Mouse (Mus musculus) limb, embryonic 11.5 days (tissue): ENCODE measurements at regions not wholly inside any gene's neighbourhood (a gene's known extent, or its start where the extent isn't known, plus 50 kb on each side); places are given as distances from the start of the nearest gene placed in this dataset.
"Not testable (repeated sequence)": the region's sequence is repeated elsewhere in the genome, so short reads cannot be mapped to it uniquely, and the experiment has no call there.

Experiments
- ATAC-seq: fragments of 200-750 bp; cut with Nextera tagmentation; 2 replicates; pipeline ENCODE4 v1.8.0; 2017; ENCODE audit warnings: low read depth; ENCODE audit not compliant: insufficient number of reproducible peaks, low FRiP score, low TSS enrichment
- DNase-seq: peaks from one replicate; pipeline ENCODE4 v3.0.0-alpha.2; 2015; ENCODE audit warnings: low spot score
- H3K27ac ChIP-seq: fragments of 300-500 bp; sonication (generic); replicated peaks from 2 replicates; pipeline ENCODE4 v1.5.1; 2014; ENCODE audit warnings: low read depth, mild to moderate bottlenecking, low read length
- H3K27me3 ChIP-seq: fragments of 300-500 bp; sonication (generic); 2 replicates; pipeline ENCODE4 v1.6.1; 2014; ENCODE audit warnings: mild to moderate bottlenecking, low read length, mixed read lengths; ENCODE audit not compliant: control insufficient read depth, insufficient read depth
- H3K36me3 ChIP-seq: fragments of 300-500 bp; sonication (generic); 2 replicates; pipeline ENCODE4 v1.6.1; 2014; ENCODE audit warnings: mild to moderate bottlenecking, low read length, moderate library complexity, mixed read lengths; ENCODE audit not compliant: control insufficient read depth, insufficient read depth
- H3K4me1 ChIP-seq: fragments of 300-500 bp; sonication (generic); 2 replicates; pipeline ENCODE4 v1.6.1; 2014; ENCODE audit warnings: low read length, mixed read lengths; ENCODE audit not compliant: control insufficient read depth, insufficient read depth
- H3K4me2 ChIP-seq: fragments of 300-500 bp; sonication (generic); 2 replicates; pipeline ENCODE4 v1.6.1; 2014; ENCODE audit warnings: low read depth, mild to moderate bottlenecking, moderate library complexity; ENCODE audit not compliant: severe bottlenecking
- H3K4me3 ChIP-seq: fragments of 300-500 bp; sonication (generic); 2 replicates; pipeline ENCODE4 v1.5.1; 2014; ENCODE audit warnings: low read depth, low read length
- H3K9ac ChIP-seq: fragments of 300-500 bp; sonication (generic); 2 replicates; pipeline ENCODE4 v1.6.1; 2014; ENCODE audit warnings: mild to moderate bottlenecking, low read length
- H3K9me3 ChIP-seq: fragments of 300-500 bp; sonication (generic); 2 replicates; pipeline ENCODE4 v1.6.1; 2016; ENCODE audit warnings: low read length; ENCODE audit not compliant: control insufficient read depth
- WGBS: fragments of 180-500 bp; shearing (Covaris S2); extraction: QIAGEN DNeasy Blood & Tissue Kit; methylation state at CpG from one replicate; pipeline ENCODE4 v1.1.7; 2014; 5-methylcytosine and 5-hydroxymethylcytosine counted together

DNA sequence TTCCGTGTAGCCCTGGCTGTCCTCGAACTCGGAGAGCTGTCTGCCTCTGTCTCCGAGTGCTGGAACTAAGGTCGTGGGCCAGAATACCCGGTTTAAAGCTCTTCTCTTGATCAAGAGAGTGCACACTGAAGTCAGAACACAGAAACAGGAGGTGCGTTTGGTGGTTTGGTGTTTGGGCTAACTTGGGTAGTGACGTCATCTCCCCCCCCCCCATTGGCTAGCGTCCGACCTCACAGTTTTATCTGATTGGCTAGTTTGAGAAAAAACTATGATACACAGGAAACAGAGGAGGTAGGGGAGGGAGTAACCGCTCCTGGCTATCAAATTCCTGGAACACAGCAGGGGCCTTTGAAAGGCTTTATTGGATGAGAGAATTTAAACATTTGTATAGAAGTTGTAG lies 60.2 kb upstream of the Pim1 start:
- H3K9me3 ChIP-seq: no peaks in the 10 kb centered on the region
- H3K4me1 ChIP-seq: peaks cover 5% of the 10 kb centered on the region; the same call in 1 of the 2 replicates
- no peak overlapping the region for H3K27ac ChIP-seq
- no peak overlapping the region for H3K4me3 ChIP-seq
- H3K9ac ChIP-seq: no peak overlapping the region
- H3K27me3 ChIP-seq: no peaks in the 10 kb centered on the region
- no peak overlapping the region for H3K4me2 ChIP-seq
- no peak for ATAC-seq
- no peaks in the 10 kb centered on the region for H3K36me3 ChIP-seq
- no peak for DNase-seq
- 83% methylated on average over 11 of the region's 11 CpGs for WGBS

DNA sequence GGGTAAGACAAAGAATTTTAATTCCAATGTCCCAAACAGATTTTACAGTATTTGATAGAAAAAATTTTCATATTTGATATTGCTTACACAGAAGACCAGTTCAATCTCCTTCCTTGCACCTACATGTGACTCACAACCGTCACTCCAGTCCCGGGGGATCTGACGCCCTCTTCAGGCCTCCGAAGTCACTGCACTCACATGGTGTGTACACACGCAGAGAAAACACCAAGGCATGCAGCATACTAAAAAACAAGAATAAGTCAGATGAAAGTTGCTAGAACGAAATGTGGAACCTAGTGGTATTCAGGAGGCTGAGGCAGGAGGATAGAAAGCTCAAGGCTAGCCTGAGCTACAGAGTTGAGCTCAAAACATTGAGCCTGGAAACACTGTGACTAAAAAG lies 59.7 kb upstream of the Pim1 start:
- Histone ChIP-seq H3K4me3 (no peak overlapping the region), H3K27ac (no peak overlapping the region), H3K9ac (no peak overlapping the region), H3K4me2 (no peak overlapping the region), H3K4me1 (peaks cover 5% of the 10 kb centered on the region; the same call in 1 of the 2 replicates), H3K9me3 (no peaks in the 10 kb centered on the region), H3K36me3 (no peaks in the 10 kb centered on the region), H3K27me3 (no peaks in the 10 kb centered on the region)
- 96% methylated on average over 6 of the region's 6 CpGs for WGBS
- ATAC-seq (no peak), DNase-seq (no peak)

DNA sequence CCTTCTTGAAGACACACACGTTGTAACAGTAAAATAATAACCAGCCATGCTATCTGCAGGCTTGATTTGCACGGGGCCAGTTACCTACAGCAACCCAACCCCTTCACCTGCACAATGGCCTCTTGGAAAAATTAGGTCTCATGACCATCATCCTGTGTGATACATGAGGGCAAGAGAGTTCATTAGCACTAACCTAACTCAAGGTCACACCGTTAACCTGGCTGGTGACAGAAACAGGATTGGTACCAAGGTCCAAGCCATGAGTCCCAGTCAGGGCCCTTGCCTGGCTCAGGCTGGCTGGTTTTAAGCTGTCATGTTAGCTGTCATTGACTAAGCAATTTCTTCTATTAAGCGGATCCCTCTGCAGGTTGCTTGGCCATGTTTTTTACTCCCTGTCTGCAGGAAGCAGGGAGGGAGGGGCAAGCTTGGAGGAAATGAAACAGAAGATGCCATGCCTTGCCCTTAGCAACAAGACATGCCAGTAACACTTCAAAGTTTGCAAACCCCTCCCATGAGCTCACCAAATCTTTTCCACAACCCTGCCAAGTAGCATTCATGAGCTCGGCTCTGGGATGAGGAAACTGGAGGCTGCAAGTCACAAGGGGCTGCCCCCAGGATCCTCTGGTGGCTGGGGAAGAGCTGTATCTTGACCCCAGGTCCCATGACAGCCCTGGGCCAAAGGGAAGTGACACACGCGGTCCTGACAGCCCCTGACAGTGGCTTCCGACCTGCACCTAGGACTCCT lies 58.8 kb upstream of the Pim1 start:
- Histone ChIP-seq H3K9ac (no peak overlapping the region), H3K27me3 (no peaks in the 10 kb centered on the region), H3K4me2 (no peak overlapping the region), H3K4me1 (peaks cover 6% of the 10 kb centered on the region; the same call in 1 of the 2 replicates), H3K9me3 (no peaks in the 10 kb centered on the region), H3K36me3 (no peaks in the 10 kb centered on the region), H3K4me3 (no peak overlapping the region), H3K27ac (no peak overlapping the region)
- no peak for DNase-seq
- 70% methylated on average over 8 of the region's 8 CpGs for WGBS
- ATAC-seq: no peak

DNA sequence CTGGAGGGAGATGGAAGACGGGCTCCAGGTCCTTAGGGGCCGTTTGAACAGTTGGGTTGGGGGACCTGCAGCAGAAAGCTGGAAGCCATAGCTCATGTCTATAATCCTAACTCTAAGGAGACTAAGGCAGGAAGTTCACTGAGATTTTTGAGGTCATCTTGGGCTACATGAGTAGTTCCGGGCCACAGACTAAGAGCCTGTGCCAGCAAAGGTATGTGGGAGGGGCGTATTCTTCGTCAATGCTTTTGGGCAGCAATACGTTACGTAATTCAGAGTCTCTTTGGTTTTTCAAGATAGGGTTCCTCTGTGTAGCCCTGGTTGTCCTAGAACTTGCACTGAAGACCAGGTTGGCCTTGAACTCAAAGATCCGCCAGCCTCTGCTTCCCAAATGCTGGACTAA lies 57.9 kb upstream of the Pim1 start:
- peaks cover 8% of the 10 kb centered on the region; the same call in 1 of the 2 replicates for H3K4me1 ChIP-seq
- H3K36me3 ChIP-seq: no peaks in the 10 kb centered on the region
- no peaks in the 10 kb centered on the region for H3K9me3 ChIP-seq
- no peak overlapping the region for H3K4me3 ChIP-seq
- ATAC-seq (no peak), DNase-seq (no peak)
- WGBS: 95% methylated on average over 8 of the region's 8 CpGs
- H3K27ac ChIP-seq: no peak overlapping the region
- no peak overlapping the region for H3K4me2 ChIP-seq
- no peaks in the 10 kb centered on the region for H3K27me3 ChIP-seq
- no peak overlapping the region for H3K9ac ChIP-seq

DNA sequence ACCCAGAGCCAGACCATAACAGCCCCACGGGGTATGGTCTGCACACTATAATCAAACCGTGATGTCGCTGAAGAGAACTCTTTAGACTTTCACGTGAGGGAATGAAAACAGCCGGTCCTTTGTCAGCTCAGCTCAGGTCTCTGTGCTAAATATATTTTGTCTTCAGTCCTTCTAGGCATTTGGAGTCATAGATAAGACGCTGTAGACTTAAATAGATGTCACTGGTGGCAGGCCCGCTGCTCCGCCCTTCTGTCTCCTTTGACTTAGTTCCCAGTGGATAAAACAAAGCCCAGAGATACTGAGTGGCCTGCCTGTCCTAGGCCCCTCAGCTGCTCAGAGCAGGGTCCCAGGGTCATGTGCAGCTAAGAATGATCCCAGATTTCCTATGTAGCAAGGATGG lies 57.2 kb upstream of the Pim1 start:
- 77% methylated on average over 8 of the region's 8 CpGs for WGBS
- H3K27me3 ChIP-seq: no peaks in the 10 kb centered on the region
- H3K4me1 ChIP-seq: peaks cover 10% of the 10 kb centered on the region
- H3K36me3 ChIP-seq: no peaks in the 10 kb centered on the region
- ATAC-seq (no peak), DNase-seq (no peak)
- H3K9ac ChIP-seq: no peak overlapping the region
- no peaks in the 10 kb centered on the region for H3K9me3 ChIP-seq
- H3K27ac ChIP-seq: no peak overlapping the region
- no peak overlapping the region for H3K4me3 ChIP-seq
- no peak overlapping the region for H3K4me2 ChIP-seq

DNA sequence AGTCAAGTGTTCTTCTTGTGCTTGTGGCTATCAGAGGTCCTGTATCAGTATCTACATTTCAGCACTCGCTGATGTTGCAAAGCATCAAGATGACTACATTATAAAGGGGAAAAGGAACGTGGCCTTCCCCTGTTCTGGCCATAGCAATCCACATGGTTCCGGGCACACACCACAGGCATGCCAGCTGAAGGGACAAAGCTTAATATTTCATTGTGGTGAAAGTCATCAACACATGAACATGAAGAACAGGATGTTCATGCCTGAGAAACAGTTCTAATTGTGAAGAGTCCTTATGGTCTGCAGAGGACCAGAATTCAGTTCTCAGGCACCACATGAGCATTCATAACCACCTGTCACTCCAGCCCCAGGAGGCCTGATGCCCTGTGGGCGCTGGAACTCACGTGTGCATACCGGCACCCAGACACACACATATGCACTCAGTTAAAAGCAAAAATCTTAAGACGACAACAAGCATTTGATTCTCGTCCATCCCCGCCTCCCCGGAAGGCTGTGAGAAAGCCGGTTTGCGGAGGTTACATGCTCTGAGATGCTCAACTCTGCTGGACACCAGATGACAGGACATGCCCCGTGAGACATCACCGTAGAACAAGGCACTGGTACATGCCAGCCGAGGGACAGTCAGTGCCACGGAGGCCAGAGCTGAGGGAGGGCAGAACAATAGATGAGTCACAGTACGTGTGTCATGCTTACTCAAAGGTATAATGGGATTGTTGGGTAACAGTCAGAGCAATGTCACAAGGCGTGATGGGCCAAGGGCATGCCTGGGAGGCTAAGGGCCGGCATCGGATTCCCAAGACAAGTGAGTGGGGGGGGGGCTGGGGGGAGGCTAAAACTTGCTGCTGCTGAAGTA lies 56.2 kb upstream of the Pim1 start:
- ATAC-seq: no peak
- Histone ChIP-seq H3K4me3 (no peak overlapping the region), H3K9ac (no peak overlapping the region), H3K27me3 (no peaks in the 10 kb centered on the region), H3K27ac (no peak overlapping the region), H3K4me1 (peaks cover 12% of the 10 kb centered on the region), H3K9me3 (no peaks in the 10 kb centered on the region), H3K4me2 (no peak overlapping the region), H3K36me3 (no peaks in the 10 kb centered on the region)
- 87% methylated on average over 20 of the region's 20 CpGs for WGBS
- no peak for DNase-seq

DNA sequence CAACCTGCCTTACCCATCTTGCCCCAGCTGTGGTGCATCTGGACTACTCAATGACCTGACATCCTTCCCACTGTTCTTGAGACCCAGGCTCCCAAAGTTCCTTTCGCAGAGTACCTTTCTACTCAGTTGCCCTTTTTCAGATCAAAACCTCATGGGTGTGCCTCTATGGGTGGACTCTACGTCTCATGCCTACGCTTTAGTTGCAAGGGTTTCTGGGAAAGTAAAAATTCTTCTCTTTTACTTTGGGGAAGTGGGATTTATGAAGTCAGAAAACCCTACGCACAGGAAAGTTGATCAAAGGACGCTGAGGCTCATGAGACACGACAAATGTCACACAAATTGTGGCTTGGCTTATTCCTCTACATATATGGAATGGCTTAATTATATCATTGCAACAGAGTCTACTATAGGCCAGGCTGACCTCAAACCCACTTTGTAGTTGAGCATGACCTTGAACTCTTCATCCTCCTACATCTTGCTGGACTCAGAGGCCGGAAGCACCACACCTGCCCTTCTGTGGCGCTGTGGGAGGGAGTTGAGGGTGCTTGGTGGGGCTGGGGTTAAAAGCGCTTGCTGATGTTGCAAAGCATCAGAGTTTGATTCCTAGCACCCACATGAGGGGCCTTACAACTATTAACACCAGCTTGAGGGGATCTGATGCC lies 55.1 kb upstream of the Pim1 start:
- Histone ChIP-seq H3K27me3 (no peaks in the 10 kb centered on the region), H3K9me3 (no peaks in the 10 kb centered on the region), H3K4me2 (no peak overlapping the region), H3K36me3 (no peaks in the 10 kb centered on the region), H3K9ac (no peak overlapping the region), H3K4me3 (no peak overlapping the region), H3K27ac (no peak overlapping the region), H3K4me1 (peaks cover 12% of the 10 kb centered on the region)
- ATAC-seq: no peak
- no peak for DNase-seq
- 96% methylated on average over 9 of the region's 9 CpGs for WGBS

DNA sequence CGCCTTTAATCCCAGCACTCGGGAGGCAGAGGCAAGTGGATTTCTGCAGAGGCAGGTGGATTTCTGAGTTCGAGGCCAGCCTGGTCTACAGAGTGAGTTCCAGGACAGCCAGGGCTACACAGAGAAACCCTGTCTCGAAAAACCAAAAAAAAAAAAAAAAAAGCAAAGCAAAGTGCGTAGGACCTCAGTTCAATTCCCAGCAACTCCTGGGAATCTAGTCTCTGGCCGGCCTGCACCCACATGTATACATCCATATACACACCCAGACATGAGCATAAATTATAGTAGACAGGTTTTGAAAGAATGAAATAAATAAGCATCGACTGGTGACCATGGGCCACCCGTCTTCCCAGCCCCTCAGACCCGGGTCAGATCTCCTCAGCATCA lies 54.1 kb upstream of the Pim1 start:
- not testable (repeated sequence) for H3K36me3 ChIP-seq, DNase-seq, H3K4me3 ChIP-seq, H3K27me3 ChIP-seq, H3K27ac ChIP-seq, H3K9me3 ChIP-seq, ATAC-seq
- Histone ChIP-seq H3K9ac (peak overlapping the region; percentile 47; the same call in 1 of the 2 replicates), H3K4me2 (peak overlapping the region; percentile 66; the same call in 1 of the 2 replicates), H3K4me1 (peaks cover 12% of the 10 kb centered on the region)
- WGBS: 73% methylated on average over 8 of the region's 9 CpGs
